Mouse (Mus musculus): ENCODE measurements around the gene Tbc1d24. TPM values are rescaled to one million over a fixed set of nuclear protein-coding genes. Genes with fewer than 3 reads are reported as not detected.
A peak's percentile ranks its signal among the peaks of the same experiment; 100 is the strongest.

Tbc1d24 gene
- polyA plus RNA-seq, 1 experiment from 2014 or later = 13.3 TPM

DNA sequence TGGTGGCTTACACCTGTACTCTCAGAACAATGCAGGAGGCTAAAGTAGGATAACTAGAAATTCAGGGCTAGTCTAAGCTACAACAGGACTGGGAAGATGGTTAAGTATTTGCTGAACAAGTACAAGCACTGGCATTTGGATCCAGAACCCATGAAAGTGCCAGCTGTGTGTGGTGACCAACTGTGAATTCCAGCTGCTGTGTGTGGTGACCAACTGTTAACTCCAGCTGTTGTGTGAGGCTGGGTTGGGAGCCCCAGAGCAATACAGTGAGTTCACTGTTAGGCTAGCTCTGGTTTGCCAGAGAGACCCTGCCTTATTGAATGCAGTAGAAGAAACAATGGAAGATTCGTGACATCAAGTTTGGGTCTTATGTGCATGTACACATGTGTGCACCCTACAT is 31.1 kb upstream of the Tbc1d24 start:
- Histone ChIP-seq H3K27me3 (replicated peaks; ENCODE audit: control insufficient read depth, insufficient read depth, low read length) (no peaks in the 10 kb centered on the region), H3K4me2 (no peak overlapping the region), H3K27ac (ENCODE audit: low read depth, low read length) (no peak overlapping the region), H3K36me3 (ENCODE audit: control insufficient read depth, insufficient read depth, low read length) (peaks cover 91% of the 10 kb centered on the region), H3K4me1 (replicated peaks; ENCODE audit: control insufficient read depth, insufficient read depth, low read length) (no peaks in the 10 kb centered on the region), H3K4me3 (ENCODE audit: low read depth, low read length) (no peak overlapping the region), H3K9me3 (ENCODE audit: control insufficient read depth, low read length) (no peaks in the 10 kb centered on the region), H3K9ac (ENCODE audit: low read depth, low read length) (no peak overlapping the region)
- 95% methylated on average over 1 of the region's 1 CpGs for WGBS
- no peak for ATAC-seq (replicated peaks; ENCODE audit: low FRiP score)
- DNase-seq (ENCODE audit: low spot score) = no peak

DNA sequence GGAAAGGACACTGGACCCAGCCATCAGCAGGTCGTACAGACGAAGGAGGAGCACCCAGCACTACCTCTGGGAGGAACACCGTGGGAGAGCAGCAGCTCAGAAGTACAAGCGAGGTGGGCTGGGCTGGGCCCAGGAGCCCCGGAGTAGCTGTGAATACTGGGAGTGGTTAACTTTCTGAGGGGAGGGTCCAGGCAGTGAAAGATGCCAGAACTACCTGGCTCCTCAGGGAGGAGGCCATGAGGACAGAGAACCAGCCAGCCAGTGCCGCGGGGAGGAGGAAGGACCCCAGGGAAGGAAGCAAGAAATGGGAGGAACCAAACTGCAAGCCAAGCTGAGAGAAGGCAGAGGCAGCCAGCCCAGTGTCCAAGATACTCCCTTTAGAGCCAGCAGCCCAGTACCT is 22.6 kb upstream of the Tbc1d24 start:
- Histone ChIP-seq H3K27me3 (replicated peaks; ENCODE audit: control insufficient read depth, insufficient read depth, low read length) (no peaks in the 10 kb centered on the region), H3K4me3 (ENCODE audit: low read depth, low read length) (no peak overlapping the region), H3K4me2 (no peak overlapping the region), H3K36me3 (ENCODE audit: control insufficient read depth, insufficient read depth, low read length) (peaks cover 85% of the 10 kb centered on the region), H3K9ac (ENCODE audit: low read depth, low read length) (0 out of 2 replicates have a peak overlapping the region, but pooled peaks have one; percentile 9), H3K9me3 (ENCODE audit: control insufficient read depth, low read length) (no peaks in the 10 kb centered on the region), H3K27ac (ENCODE audit: low read depth, low read length) (no peak overlapping the region), H3K4me1 (replicated peaks; ENCODE audit: control insufficient read depth, insufficient read depth, low read length) (peaks cover 27% of the 10 kb centered on the region)
- DNase-seq (ENCODE audit: low spot score) (no peak), ATAC-seq (replicated peaks; ENCODE audit: low FRiP score) (no peak)
- WGBS = 86% methylated on average over 7 of the region's 7 CpGs

DNA sequence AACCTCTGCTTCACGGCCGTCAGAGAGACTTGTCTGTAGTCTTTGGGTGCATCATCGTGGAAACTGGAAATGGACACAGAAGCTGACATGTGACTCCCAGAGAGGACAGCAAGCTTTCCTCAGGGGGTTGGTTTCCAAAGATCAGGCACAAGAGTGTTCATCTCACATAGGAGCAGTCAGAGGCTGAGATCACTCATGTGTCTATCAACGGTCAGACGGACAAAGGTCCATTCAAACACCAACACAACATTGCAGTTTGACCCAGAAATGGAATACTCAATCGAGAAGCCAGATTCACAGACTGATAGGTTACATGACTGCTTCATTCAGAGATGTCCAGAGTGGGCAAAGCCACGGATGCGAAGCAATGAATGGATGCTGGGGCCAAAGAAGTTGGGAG is 21.4 kb upstream of the Tbc1d24 start:
- Histone ChIP-seq H3K36me3 (ENCODE audit: control insufficient read depth, insufficient read depth, low read length) (peaks cover 77% of the 10 kb centered on the region), H3K9me3 (ENCODE audit: control insufficient read depth, low read length) (no peaks in the 10 kb centered on the region), H3K27me3 (replicated peaks; ENCODE audit: control insufficient read depth, insufficient read depth, low read length) (no peaks in the 10 kb centered on the region), H3K4me1 (replicated peaks; ENCODE audit: control insufficient read depth, insufficient read depth, low read length) (peaks cover 27% of the 10 kb centered on the region), H3K9ac (ENCODE audit: low read depth, low read length) (peak overlapping the region; percentile 28; the same call in 1 of the 2 replicates), H3K4me3 (ENCODE audit: low read depth, low read length) (no peak overlapping the region), H3K27ac (ENCODE audit: low read depth, low read length) (peak overlapping the region; percentile 95), H3K4me2 (peak overlapping the region; percentile 33; the same call in 1 of the 2 replicates)
- DNase-seq (ENCODE audit: low spot score) = no peak
- 92% methylated on average over 8 of the region's 8 CpGs for WGBS
- no peak for ATAC-seq (replicated peaks; ENCODE audit: low FRiP score)

DNA sequence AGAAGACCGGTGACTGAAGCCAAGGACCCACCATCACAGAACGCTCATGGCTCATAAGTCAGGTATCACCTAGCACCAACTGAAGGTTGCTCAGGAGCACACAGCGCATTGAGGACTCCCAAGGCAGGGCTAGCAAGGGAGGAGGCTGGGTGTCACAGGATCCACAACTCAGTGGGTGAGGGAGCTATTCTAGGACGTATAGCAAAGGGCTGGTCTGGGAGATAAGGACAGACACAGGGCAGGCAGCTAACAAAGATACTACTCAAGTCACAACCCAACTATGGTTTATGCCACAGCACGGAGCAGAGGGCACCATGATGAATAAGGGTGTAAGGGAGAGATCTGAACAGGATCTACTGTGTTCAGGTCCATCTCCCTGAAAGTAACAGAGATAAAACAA is 20.5 kb upstream of the Tbc1d24 start:
- H3K9me3 ChIP-seq (ENCODE audit: control insufficient read depth, low read length) = no peaks in the 10 kb centered on the region
- peak overlapping the region; percentile 51 for H3K4me2 ChIP-seq
- H3K27me3 ChIP-seq (replicated peaks; ENCODE audit: control insufficient read depth, insufficient read depth, low read length) = no peaks in the 10 kb centered on the region
- peak overlapping the region; percentile 59 for H3K9ac ChIP-seq (ENCODE audit: low read depth, low read length)
- 59% methylated on average over 5 of the region's 5 CpGs for WGBS
- peak; percentile 96 for ATAC-seq (replicated peaks; ENCODE audit: low FRiP score)
- no peak for DNase-seq (ENCODE audit: low spot score)
- H3K36me3 ChIP-seq (ENCODE audit: control insufficient read depth, insufficient read depth, low read length) = peaks cover 73% of the 10 kb centered on the region
- peaks cover 30% of the 10 kb centered on the region for H3K4me1 ChIP-seq (replicated peaks; ENCODE audit: control insufficient read depth, insufficient read depth, low read length)
- H3K27ac ChIP-seq (ENCODE audit: low read depth, low read length) = peak overlapping the region; percentile 95
- peak overlapping the region; percentile 8; the same call in 1 of the 2 replicates for H3K4me3 ChIP-seq (ENCODE audit: low read depth, low read length)

DNA sequence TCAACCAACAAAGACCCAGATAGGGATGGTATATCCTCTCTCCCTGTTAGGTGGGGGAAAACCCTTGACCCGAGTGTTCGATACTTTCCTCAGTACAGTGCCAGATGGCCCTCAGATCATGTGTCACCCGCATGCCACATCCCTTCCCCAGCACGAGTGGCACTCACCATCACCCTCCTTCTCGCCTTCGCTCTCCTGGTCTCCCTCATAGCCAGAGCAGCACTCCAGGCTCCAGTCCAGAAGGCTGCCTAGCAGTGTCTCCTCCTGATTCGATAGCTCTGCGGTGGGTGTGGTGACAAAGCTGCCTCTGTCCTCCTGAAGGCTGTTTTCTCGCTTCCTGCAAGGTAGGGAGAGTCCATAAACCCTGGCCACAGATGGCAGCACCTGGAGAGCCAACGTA is 19.4 kb upstream of the Tbc1d24 start:
- no peaks in the 10 kb centered on the region for H3K9me3 ChIP-seq (ENCODE audit: control insufficient read depth, low read length)
- H3K27ac ChIP-seq (ENCODE audit: low read depth, low read length) = peak overlapping the region; percentile 95
- H3K9ac ChIP-seq (ENCODE audit: low read depth, low read length) = peak overlapping the region; percentile 59
- WGBS = 89% methylated on average over 10 of the region's 10 CpGs
- peaks cover 31% of the 10 kb centered on the region for H3K4me1 ChIP-seq (replicated peaks; ENCODE audit: control insufficient read depth, insufficient read depth, low read length)
- no peak overlapping the region for H3K4me2 ChIP-seq
- H3K27me3 ChIP-seq (replicated peaks; ENCODE audit: control insufficient read depth, insufficient read depth, low read length) = no peaks in the 10 kb centered on the region
- ATAC-seq (replicated peaks; ENCODE audit: low FRiP score) (no peak), DNase-seq (ENCODE audit: low spot score) (no peak)
- H3K36me3 ChIP-seq (ENCODE audit: control insufficient read depth, insufficient read depth, low read length) = peaks cover 63% of the 10 kb centered on the region
- H3K4me3 ChIP-seq (ENCODE audit: low read depth, low read length) = no peak overlapping the region

DNA sequence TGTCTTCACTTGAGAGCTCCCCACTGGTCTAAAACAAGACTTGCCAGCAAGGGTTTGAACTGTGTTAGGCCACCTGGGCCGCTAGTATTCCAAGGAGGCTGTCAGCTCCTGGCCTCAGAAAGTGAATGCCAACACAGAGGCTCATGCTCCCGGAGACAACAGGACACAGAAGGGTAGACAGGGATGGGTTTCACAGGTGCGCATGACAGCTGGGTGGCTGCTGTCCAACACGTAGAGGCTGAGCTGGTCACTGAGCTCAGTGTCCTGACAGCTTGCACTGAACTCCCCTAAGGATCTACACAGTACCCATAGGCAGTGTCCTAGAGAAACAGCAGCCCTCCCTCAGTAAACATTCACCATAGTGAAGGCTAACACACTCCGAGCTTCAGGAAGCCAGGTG is 18.2 kb upstream of the Tbc1d24 start:
- no peak overlapping the region for H3K4me2 ChIP-seq
- H3K4me3 ChIP-seq (ENCODE audit: low read depth, low read length) = no peak overlapping the region
- ATAC-seq (replicated peaks; ENCODE audit: low FRiP score) = no peak
- peaks cover 35% of the 10 kb centered on the region for H3K4me1 ChIP-seq (replicated peaks; ENCODE audit: control insufficient read depth, insufficient read depth, low read length)
- H3K9ac ChIP-seq (ENCODE audit: low read depth, low read length) = no peak overlapping the region
- H3K36me3 ChIP-seq (ENCODE audit: control insufficient read depth, insufficient read depth, low read length) = peaks cover 56% of the 10 kb centered on the region
- 88% methylated on average over 5 of the region's 5 CpGs for WGBS
- DNase-seq (ENCODE audit: low spot score) = no peak
- no peaks in the 10 kb centered on the region for H3K9me3 ChIP-seq (ENCODE audit: control insufficient read depth, low read length)
- no peak overlapping the region for H3K27ac ChIP-seq (ENCODE audit: low read depth, low read length)
- no peaks in the 10 kb centered on the region for H3K27me3 ChIP-seq (replicated peaks; ENCODE audit: control insufficient read depth, insufficient read depth, low read length)

DNA sequence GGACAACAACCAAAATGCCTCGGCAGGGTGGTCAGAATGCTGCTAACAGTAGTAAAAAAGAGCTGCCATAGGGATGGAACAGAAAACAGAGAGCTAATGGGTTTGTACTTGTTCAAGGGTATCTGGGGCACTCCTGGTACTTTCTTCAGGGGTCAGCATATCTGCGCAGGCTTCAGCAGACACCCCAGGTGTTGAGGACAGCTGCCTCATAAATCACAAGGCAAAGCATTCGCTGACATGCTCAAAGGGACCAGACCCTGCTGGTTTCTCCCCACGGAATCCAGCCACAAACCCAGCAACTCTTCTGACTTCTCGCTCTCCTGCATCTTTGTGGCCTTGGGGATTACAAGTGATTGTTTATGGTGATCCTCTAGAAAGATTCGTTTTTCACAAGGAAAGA is 17.3 kb upstream of the Tbc1d24 start:
- Histone ChIP-seq H3K27me3 (replicated peaks; ENCODE audit: control insufficient read depth, insufficient read depth, low read length) (no peaks in the 10 kb centered on the region), H3K4me1 (replicated peaks; ENCODE audit: control insufficient read depth, insufficient read depth, low read length) (peaks cover 31% of the 10 kb centered on the region), H3K9me3 (ENCODE audit: control insufficient read depth, low read length) (no peaks in the 10 kb centered on the region), H3K4me2 (no peak overlapping the region), H3K27ac (ENCODE audit: low read depth, low read length) (no peak overlapping the region), H3K36me3 (ENCODE audit: control insufficient read depth, insufficient read depth, low read length) (peaks cover 50% of the 10 kb centered on the region), H3K4me3 (ENCODE audit: low read depth, low read length) (no peak overlapping the region), H3K9ac (ENCODE audit: low read depth, low read length) (no peak overlapping the region)
- DNase-seq (ENCODE audit: low spot score) = no peak
- no peak for ATAC-seq (replicated peaks; ENCODE audit: low FRiP score)
- 76% methylated on average over 6 of the region's 6 CpGs for WGBS

DNA sequence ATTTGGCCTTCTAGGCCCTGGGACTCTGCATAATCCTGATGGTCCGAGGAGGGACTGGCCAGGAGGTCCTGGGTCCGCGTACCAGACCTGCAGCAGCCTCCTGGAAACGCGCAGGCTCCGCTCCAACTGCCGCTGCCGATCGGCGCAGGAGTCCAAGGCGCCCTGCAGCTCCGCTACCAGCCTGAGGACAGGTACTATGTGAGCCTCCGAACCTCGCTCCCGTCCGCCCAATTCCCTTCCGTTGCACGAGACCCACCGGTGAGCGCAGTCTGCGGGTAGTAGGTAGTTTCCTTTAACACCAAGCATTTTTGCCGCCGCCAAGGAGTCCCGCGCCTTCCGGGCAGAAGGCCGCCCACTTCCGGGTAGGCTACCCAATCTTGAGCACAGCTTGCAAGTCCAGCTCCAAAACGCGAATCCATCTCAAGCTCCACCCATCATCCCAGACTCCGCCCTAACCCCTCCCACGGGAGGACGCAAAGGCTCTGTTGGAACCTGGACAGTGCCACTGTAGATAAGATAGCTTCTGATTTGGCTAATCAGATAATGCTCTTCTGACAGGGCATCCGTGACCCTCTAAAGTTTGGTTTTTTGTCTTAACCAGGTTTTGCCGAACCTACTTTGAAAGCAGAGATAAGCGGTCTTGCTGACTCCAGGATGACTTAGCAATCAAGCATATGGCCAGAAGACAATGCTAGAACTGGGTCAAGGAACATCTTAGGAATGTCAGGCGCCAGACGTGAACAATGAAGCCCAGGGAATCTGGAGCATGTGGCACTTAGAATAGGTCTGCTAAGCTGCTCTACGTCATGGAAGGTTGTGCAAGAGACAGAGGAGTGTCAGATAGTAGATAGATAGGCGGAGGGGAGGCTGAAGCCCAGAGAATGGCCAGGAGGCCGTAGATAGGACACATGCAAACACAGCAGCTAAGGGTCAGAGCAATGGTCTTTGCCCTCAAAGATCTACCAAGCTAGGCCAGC is 15.4 kb upstream of the Tbc1d24 start, which contains the start of gene Tedc2:
Tedc2 (minus strand) TSS at position 417 of the 977 bp plus-strand sequence.
- H3K9me3 ChIP-seq (ENCODE audit: control insufficient read depth, low read length) = no peaks in the 10 kb centered on the region
- peaks cover 18% of the 10 kb centered on the region for H3K4me1 ChIP-seq (replicated peaks; ENCODE audit: control insufficient read depth, insufficient read depth, low read length)
- H3K9ac ChIP-seq (ENCODE audit: low read depth, low read length) = peak within 1 kb of the TSS; percentile 87
- 2% methylated on average over 41 of the region's 41 CpGs for WGBS
- DNase-seq (ENCODE audit: low spot score) (peak; percentile 92), ATAC-seq (replicated peaks; ENCODE audit: low FRiP score) (peak; percentile 88)
- H3K27ac ChIP-seq (ENCODE audit: low read depth, low read length) = peak within 1 kb of the TSS; percentile 82
- no peaks in the 10 kb centered on the region for H3K27me3 ChIP-seq (replicated peaks; ENCODE audit: control insufficient read depth, insufficient read depth, low read length)
- peaks cover 44% of the 10 kb centered on the region for H3K36me3 ChIP-seq (ENCODE audit: control insufficient read depth, insufficient read depth, low read length)
- H3K4me3 ChIP-seq (ENCODE audit: low read depth, low read length) = peak within 1 kb of the TSS; percentile 76
- H3K4me2 ChIP-seq = peak within 1 kb of the TSS; percentile 86

All from liver, embryonic 11.5 days (tissue).